Mouse (Mus musculus): ENCODE measurements around the gene Wdr95. TPM values are rescaled to one million over a fixed set of nuclear protein-coding genes. Genes with fewer than 3 reads are reported as not detected.
"Not testable (repeated sequence)": the region's sequence is repeated elsewhere in the genome, so short reads cannot be mapped to it uniquely, and the experiment has no call there.

Wdr95 gene
- total RNA-seq, 2 experiments from 2014 or later, result not detected

DNA sequence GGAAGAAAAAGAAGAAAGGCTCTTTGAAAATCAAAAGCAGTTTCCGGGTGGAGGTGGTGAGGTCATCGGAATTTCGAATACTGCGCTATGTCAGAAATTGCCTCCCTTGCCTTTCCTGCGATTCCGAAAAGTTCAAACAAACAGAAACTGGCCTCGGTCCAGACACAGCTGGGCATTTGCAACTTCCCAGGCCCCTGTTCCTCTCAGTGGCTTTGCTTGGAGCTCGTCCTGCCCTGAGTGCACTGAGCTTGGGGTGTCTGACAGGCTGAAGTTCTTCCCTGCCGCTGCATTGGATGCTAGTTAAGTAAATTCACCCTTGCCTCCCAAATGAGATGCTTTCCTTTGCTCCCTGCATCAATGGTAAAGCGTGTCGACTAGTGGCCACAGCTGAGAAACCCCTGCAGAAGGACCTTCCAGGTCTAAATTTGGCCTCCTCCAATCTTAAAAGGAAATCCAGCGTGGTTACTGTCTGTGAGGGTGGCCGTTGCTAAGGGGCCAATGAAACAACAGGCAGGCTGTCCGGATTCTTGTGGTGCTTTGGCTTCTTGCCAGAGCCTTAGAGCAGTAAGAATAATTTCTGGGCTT lies 14.3 kb upstream of the Wdr95 start:
- no peak for ATAC-seq (replicated peaks; ENCODE audit: low FRiP score, poor library complexity, severe bottlenecking)

GRCm38 (mm10) chr5:149514890-149515289 lies 13.6 kb upstream of the Wdr95 start:
- ATAC-seq (replicated peaks; ENCODE audit: low FRiP score, poor library complexity, severe bottlenecking), result no peak

GRCm38 (mm10) chr5:149517116-149517515 lies 11.4 kb upstream of the Wdr95 start:
- ATAC-seq (replicated peaks; ENCODE audit: low FRiP score, poor library complexity, severe bottlenecking), result no peak

DNA sequence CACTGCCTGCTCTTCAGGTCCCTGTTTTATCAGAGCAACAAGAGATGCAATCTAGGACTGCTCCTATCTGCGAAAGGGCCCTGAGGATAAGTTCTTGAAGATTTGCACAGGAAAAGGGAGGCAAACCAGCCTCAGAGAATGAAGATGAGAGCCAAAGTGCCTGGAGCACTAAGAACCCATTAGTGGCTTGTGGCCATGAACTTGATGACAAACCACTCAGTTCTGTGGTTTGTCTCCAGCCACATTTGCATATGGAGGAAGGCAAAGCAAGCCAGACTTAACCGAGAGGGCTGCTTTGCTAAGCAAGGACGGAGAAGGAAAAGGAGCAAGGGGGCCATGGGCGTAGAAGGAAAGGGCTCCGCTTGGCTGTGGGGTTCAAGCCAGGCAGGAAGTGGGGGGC lies 7.7 kb upstream of the Wdr95 start:
- ATAC-seq (replicated peaks; ENCODE audit: low FRiP score, poor library complexity, severe bottlenecking), result no peak

DNA sequence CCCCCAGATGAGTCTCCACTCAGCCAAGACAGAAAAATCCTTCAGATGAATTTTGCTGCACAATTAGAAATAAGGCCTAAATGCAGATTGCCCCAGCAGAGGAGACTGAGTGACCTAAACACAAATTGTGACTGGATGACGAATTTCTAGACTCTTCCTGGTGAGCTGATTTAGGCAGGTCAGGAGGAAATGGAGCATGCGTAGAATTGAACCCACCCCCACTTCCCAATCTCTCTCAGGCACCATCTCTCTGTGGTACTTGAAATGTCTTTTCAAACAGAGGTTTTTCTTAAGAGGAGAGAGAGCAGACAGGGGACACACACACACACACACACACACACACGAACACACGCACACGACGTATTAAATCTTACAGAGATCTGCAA lies 4.6 kb upstream of the Wdr95 start:
- ATAC-seq (replicated peaks; ENCODE audit: low FRiP score, poor library complexity, severe bottlenecking), result no peak

DNA sequence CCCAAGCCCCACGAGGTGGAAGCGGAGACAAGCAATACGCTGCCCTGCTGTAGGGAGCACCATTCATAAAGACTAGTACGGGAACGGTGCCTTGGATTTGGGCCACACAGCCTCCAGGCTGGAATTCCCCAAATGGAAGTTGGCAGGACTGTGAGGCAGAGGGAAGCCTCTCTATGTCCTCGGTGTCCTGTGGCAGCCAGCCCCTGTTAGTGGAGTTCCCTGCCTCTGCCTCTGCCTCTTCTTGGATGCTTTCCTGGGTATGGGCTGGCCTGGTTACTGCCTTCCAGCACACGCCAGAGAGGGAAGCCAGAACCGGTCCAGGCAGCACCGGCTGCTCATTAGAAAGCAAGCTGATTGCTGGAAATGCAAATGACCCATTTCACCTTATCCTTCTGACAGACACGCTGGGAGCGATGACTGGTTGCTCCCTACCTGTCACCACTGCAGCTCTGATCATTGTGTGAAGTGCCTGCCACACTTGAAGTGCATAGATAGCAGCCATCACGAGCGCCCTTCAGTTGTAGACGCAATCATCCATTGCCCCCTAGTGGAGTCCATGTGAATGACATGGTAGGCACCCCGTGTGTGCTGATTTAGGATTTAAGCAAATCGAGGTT lies 4.1 kb upstream of the Wdr95 start:
- ATAC-seq (replicated peaks; ENCODE audit: low FRiP score, poor library complexity, severe bottlenecking), result peak; percentile 83

- no peak for ATAC-seq (replicated peaks; ENCODE audit: low FRiP score, poor library complexity, severe bottlenecking)
These were observed 3.3 kb upstream of the Wdr95 start for GRCm38 (mm10) chr5:149525055-149525785.

- ATAC-seq (replicated peaks; ENCODE audit: low FRiP score, poor library complexity, severe bottlenecking), result no peak
These were observed 2.0 kb upstream of the Wdr95 start for GRCm38 (mm10) chr5:149526467-149526951.

DNA sequence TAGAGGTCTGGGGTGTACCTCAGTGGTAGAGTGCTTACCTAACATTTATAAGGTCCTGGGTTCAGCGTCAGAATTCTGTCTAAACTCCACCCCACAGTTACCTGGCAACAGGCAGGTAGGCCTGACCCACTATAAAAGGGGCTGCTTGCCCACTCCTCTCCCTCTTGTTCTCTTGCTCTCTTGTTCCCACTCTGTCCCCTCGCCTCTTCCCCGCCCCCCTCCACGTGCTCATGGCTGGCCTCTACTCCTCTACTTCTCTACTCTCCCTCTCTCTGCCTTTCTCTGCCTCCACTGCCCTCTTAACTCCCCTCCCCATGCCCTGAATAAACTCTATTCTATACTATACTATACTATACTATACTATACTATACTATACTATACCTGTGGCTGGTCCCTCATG lies 1.2 kb upstream of the Wdr95 start:
- ATAC-seq (replicated peaks; ENCODE audit: low FRiP score, poor library complexity, severe bottlenecking), result not testable (repeated sequence)

- ATAC-seq (replicated peaks; ENCODE audit: low FRiP score, poor library complexity, severe bottlenecking), result no peak
These were observed 5.4 kb downstream of the Wdr95 start for GRCm38 (mm10) chr5:149533847-149534246.

DNA sequence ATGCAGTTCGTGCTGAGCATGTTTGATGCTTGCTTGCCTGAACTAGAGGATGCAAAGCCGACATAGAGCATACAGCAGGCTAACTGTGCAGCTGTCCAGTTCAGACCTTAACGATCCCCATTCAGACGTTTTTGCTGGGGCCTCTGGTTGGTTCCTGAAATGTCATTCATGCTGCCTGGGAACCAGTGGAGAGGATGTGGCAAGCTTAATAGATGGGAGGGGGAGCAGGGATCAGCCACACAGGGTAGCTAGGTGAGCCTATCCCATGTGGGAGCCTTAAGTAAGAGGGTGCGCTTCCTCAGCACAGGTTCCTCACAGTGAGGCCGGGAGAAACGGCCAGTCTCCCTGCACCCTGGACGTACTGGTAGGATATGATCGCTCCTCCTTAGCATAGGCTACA lies 7.5 kb downstream of the Wdr95 start:
- no peak for ATAC-seq (replicated peaks; ENCODE audit: low FRiP score, poor library complexity, severe bottlenecking)

DNA sequence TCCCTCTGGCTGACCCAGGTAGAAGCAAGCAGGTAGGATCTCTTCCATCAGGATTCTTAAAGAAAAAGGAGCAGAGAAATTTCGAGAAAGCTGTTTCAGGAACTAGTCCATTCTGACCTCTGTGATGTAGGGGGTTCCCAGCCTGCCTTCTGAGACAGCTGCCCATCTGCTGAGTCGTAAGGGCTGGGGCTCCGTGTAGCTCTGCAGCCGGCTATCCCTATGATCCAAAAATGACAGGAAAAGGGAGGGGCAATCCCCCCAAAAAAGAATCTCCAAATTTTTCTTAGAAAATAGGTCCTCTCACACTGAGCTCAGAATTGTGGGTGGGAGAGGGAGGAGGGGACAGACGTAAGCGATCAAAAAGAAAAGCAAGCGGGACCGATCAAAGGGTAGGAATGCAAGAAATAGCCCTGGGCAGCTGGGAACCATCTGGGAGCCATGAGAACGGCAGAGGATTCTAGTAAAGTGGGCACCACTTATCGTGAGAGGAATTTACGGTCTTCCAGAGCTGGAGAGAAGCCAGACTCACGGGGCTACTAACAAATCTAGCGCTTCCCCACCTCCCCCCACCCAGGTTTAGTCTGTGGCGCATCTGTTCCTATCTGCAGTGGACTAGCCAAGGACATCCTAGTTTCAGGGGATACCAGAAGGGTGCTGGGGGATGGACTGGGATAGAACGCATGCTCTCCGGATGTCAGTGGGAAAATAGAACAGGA lies 9.5 kb downstream of the Wdr95 start:
- no peak for ATAC-seq (replicated peaks; ENCODE audit: low FRiP score, poor library complexity, severe bottlenecking)

GRCm38 (mm10) chr5:149538531-149538930 lies 10.1 kb downstream of the Wdr95 start:
- ATAC-seq (replicated peaks; ENCODE audit: low FRiP score, poor library complexity, severe bottlenecking), result no peak

GRCm38 (mm10) chr5:149539051-149539450 lies 10.6 kb downstream of the Wdr95 start:
- ATAC-seq (replicated peaks; ENCODE audit: low FRiP score, poor library complexity, severe bottlenecking), result no peak

DNA sequence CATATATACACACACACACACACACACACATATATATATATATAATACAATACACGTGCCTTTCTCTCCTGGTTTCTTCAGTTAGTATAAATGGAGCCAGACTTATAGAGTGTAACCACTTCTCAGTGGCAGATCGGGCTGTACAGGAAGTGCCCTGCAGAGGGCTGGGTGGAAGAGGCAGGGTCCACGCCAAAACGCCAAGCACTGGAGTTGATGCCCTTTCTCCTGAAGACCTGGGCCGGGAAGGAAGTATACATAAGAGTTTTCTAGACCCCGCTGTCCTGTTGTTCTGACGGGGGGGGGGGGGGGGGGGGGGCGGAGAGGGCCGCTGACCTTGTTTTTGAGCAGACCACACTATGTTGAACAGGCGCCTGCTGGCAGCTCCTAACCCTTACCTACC lies 22.7 kb downstream of the Wdr95 start:
- no peak for ATAC-seq (replicated peaks; ENCODE audit: low FRiP score, poor library complexity, severe bottlenecking)

DNA sequence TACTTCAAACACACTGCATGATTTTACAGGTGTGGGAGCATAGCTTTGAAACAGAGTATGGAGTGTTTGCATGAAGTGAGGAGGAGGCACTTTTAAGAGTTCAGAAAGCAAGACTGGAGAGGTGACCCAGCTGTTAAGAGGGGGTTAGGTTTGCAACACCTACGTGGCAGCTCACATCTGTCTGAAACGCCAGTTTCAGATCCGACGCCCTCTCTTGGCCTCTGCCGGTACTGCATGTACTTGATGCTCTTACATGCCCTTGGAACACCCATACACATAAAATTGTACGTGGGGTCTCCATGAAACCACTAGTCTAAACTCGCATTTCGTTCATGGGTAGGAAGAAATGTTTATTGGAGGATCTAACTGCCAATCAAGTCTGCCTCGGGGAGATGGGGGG lies 24.3 kb downstream of the Wdr95 start:
- ATAC-seq (replicated peaks; ENCODE audit: low FRiP score, poor library complexity, severe bottlenecking), result no peak

DNA sequence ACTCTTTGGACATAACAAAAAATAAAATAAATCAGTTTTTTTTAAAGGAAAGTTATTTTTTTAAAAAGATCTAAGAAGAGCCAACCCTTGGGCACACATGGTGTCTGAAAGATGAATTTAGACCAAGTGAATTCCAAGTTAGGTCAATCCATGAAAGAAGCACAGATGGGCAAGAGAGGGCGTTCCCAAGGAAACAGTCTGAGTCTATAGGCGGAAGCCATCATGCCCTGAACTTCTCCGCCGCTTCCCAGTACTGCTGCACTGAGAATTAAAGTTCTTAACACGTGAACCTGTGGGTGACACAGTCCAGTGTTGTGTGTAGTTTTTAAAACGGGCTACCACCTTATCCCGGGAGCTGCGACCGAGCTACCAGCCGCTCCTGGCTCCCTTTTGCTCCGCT lies 24.9 kb downstream of the Wdr95 start:
- no peak for ATAC-seq (replicated peaks; ENCODE audit: low FRiP score, poor library complexity, severe bottlenecking)

- no peak for ATAC-seq (replicated peaks; ENCODE audit: low FRiP score, poor library complexity, severe bottlenecking)
These were observed 25.9 kb downstream of the Wdr95 start for GRCm38 (mm10) chr5:149554397-149554796.

- ATAC-seq (replicated peaks; ENCODE audit: low FRiP score, poor library complexity, severe bottlenecking), result no peak
These were observed 32.6 kb downstream of the Wdr95 start for GRCm38 (mm10) chr5:149560903-149561588.

DNA sequence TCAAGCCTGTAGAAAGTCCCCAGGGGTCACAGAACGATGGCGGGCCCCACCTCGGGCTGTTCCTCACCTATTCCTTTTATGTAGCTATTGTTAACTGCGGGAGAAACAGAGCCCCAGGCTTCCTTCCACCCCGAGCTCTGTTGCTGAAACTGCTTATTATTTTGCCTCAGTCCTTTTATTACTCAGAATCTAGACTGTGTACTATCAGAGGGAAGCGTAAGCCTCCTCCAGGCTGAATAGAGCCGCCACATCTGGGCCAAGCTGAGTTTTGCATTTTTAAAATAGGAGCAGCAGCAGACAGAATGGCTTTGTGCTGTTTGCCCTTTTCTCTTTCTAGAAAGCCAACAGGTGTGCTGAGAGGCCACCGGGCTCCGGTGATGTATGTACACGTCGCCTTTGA lies 37.5 kb downstream of the Wdr95 start:
- ATAC-seq (replicated peaks; ENCODE audit: low FRiP score, poor library complexity, severe bottlenecking), result no peak

Measured in erythroblast, adult 5-6 weeks (primary cell).